Mouse (Mus musculus) intestine, embryonic 16.5 days (tissue): ENCODE results near the gene Cul4a. TPM values are rescaled to one million over a fixed set of nuclear protein-coding genes. Genes with fewer than 3 reads are reported as not detected.

Source experiments
- ATAC-seq: fragments of 200-750 bp; cut with Nextera tagmentation; 2 replicates; pipeline ENCODE4 v1.8.0; 2017; ENCODE audit warnings: moderate TSS enrichment, moderate library complexity
- H3K27ac ChIP-seq: fragments of 300-500 bp; sonication (generic); 2 replicates; pipeline ENCODE4 v1.5.1; 2014; ENCODE audit warnings: mild to moderate bottlenecking, low read length
- H3K27me3 ChIP-seq: fragments of 300-500 bp; sonication (generic); replicated peaks from 2 replicates; pipeline ENCODE4 v1.6.1; 2014; ENCODE audit warnings: low read length, control low read depth, mixed read lengths; ENCODE audit not compliant: control insufficient read depth, insufficient read depth
- H3K36me3 ChIP-seq: fragments of 300-500 bp; sonication (generic); 2 replicates; pipeline ENCODE4 v1.6.1; 2014; ENCODE audit warnings: low read length, control low read depth; ENCODE audit not compliant: control insufficient read depth, insufficient read depth
- H3K4me1 ChIP-seq: fragments of 300-500 bp; sonication (generic); 2 replicates; pipeline ENCODE4 v1.6.1; 2014; ENCODE audit warnings: low read length, control low read depth, mixed read lengths; ENCODE audit not compliant: control insufficient read depth, insufficient read depth
- H3K4me2 ChIP-seq: fragments of 300-500 bp; sonication (generic); 2 replicates; pipeline ENCODE4 v1.6.1; 2014; ENCODE audit warnings: low read depth, low read length, control low read depth
- H3K4me3 ChIP-seq: fragments of 300-500 bp; sonication (generic); 2 replicates; pipeline ENCODE4 v1.5.1; 2014; ENCODE audit warnings: mild to moderate bottlenecking, low read length
- H3K9ac ChIP-seq: fragments of 300-500 bp; sonication (generic); 2 replicates; pipeline ENCODE4 v1.6.1; 2014; ENCODE audit warnings: low read depth, low read length
- H3K9me3 ChIP-seq: fragments of 300-500 bp; sonication (generic); 2 replicates; pipeline ENCODE4 v1.6.1; 2016; ENCODE audit warnings: low read length, control low read depth; ENCODE audit not compliant: control insufficient read depth
- WGBS: fragments of 180-500 bp; shearing (Covaris S2); extraction: QIAGEN DNeasy Blood & Tissue Kit; methylation state at CpG from one replicate; pipeline ENCODE4 v1.1.7; 2014; 5-methylcytosine and 5-hydroxymethylcytosine counted together
- polyA plus RNA-seq: library from polyadenylated mRNA; unstranded; fragments of >200 nt; fragmentation: Nextera tagmentation; extraction: Ambion mirVana; gene quantifications from 2 replicates; pipeline ENCODE4 v1.2.1, GENCODE M21; 2015

The Cul4a gene
- polyA plus RNA-seq, 1 experiment from 2014 or later = 81.5 TPM

DNA sequence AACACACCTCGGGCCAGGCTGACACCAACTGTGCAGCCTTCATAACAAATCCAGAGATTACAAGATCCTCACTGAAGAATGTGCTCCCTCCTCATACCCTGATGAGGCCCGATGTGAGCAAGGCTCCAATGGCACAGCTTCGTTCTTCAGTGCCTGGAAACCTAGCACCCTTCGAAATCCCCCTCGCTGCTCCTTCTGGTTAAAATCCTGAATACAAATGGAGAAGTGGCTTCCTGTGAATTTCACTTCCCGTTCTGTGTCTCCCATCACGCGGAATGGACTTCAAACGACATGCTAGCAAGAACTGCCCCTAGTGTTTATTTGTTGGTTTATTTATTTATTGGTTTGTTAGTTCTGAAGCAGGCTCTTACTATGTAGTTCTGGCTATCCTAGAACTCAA lies 49.9 kb downstream of the Cul4a start:
- Histone ChIP-seq H3K4me2 (no peak overlapping the region), H3K4me1 (peaks cover 6% of the 10 kb centered on the region), H3K27ac (no peak overlapping the region), H3K9ac (no peak overlapping the region), H3K9me3 (no peaks in the 10 kb centered on the region), H3K4me3 (no peak overlapping the region), H3K36me3 (no peaks in the 10 kb centered on the region), H3K27me3 (no peaks in the 10 kb centered on the region)
- no peak for ATAC-seq
- 65% methylated on average over 9 of the region's 9 CpGs for WGBS

DNA sequence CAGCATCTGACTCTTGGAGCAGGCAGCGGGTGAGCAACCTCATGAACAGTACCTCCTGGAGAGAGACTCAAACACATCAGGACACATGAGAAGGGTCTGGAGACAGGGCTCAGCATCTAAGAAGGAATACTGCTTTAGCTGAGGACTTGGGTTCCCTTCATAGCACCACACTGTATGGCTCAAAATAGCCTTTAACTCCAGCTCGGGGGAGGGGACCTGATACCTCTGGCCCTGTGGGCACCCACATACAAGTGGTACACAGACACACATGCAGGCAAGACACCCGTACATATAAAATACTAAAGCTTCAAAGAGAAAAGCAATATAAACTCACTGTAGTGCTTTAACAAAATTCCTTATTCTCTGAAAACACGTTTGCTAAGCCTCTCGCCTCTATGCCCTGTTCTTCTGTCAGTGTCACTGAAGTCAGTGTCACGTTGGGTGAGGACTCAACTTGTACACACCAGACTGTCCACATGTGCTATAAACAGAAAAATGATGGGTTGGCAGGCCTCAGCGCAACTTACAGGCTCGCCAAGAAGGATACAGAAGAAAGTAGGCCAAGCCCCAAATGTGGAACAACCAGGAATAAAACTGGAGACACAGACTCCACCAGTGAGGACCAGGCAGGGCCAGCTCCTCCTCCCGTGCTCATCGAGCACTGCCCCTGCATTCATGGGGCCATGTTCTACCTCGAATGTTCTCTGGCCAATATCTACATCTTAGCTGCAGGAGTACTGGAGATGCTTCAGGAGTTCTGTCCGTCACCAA lies 51.1 kb downstream of the Cul4a start:
- no peak for ATAC-seq
- H3K36me3 ChIP-seq = no peaks in the 10 kb centered on the region
- no peaks in the 10 kb centered on the region for H3K27me3 ChIP-seq
- no peaks in the 10 kb centered on the region for H3K9me3 ChIP-seq
- no peak overlapping the region for H3K4me2 ChIP-seq
- no peak overlapping the region for H3K27ac ChIP-seq
- no peak overlapping the region for H3K4me3 ChIP-seq
- WGBS = 73% methylated on average over 12 of the region's 12 CpGs
- H3K4me1 ChIP-seq = peaks cover 13% of the 10 kb centered on the region
- no peak overlapping the region for H3K9ac ChIP-seq

DNA sequence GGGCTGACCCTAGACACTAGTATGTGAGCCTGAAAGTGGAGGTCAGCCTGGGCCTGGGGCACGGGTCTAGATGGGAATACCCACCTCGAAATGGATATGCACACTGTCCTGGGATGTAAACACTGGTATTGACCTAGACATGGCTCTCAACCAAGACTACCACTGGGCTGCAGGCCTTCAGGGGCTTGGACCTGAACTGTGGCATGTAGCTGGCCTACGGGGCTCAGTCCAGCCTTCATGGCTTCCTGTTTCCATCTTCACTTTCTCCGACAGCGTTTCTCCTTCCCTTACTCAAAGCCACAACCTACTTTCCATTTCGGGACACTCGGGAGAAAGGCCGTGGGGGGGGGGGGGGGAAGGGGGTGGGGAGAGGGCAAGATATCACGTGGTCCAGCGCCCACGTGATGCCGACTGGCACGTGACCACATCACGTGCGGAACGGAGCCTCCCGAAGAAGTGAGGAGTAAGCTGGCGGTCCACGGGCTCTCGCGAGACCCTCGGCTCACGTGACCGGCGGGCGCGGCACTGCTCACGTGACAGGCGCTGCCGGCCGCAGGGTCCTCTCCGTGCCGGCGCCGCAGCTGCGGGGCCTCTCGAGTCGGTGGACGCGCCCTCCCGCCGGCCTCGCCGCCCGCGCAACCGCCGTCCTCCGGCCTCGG lies 53.4 kb downstream of the Cul4a start, which contains the start of gene Lamp1:
TSS of gene Lamp1 (plus strand) at position 444 of the 659 bp plus-strand sequence.
- peak within 1 kb of the TSS; percentile 77 for H3K27ac ChIP-seq

DNA sequence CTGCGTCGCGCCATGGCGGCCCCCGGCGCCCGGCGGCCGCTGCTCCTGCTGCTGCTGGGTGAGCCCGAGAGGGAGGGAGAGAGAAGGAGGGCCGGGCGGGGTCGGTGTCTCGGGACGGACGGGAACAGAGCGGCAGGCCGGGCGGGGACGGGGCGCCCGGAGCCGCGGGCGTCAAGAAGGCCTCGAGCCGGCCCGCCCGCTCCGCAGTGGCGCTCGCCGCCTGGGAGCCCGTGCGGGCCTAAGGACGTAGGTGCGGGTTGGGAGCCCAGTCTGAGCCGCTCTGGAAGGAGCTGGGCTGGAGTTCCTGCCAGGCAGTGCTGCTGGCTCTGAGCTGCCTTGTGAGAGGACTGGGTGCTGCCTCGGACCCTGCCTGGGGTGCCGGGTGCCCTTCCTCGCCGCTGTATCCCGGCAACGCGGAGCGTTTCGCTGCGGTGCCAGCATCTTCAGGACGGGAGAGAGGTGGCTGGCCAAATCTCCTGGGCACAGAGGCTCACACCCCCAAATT lies 54.0 kb downstream of the Cul4a start:
- H3K27me3 ChIP-seq = no peaks in the 10 kb centered on the region
- H3K4me3 ChIP-seq = peak overlapping the region; percentile 99
- H3K4me1 ChIP-seq = peaks cover 19% of the 10 kb centered on the region
- H3K36me3 ChIP-seq = no peaks in the 10 kb centered on the region
- H3K9me3 ChIP-seq = no peaks in the 10 kb centered on the region
- peak; percentile 71 for ATAC-seq
- peak overlapping the region; percentile 77 for H3K27ac ChIP-seq
- WGBS = 0% methylated on average over 36 of the region's 49 CpGs
- peak overlapping the region; percentile 82 for H3K4me2 ChIP-seq
- H3K9ac ChIP-seq = peak overlapping the region; percentile 97

More for the DNA sequence above, 53.4 kb downstream of the Cul4a start, which contains the start of gene Lamp1:
- peak; percentile 95 for ATAC-seq
- Histone ChIP-seq H3K4me3 (peak within 1 kb of the TSS; percentile 99), H3K9ac (peak within 1 kb of the TSS; percentile 97), H3K27me3 (no peaks in the 10 kb centered on the region), H3K4me2 (peak within 1 kb of the TSS; percentile 82), H3K9me3 (no peaks in the 10 kb centered on the region), H3K36me3 (no peaks in the 10 kb centered on the region), H3K4me1 (peaks cover 19% of the 10 kb centered on the region)
- 1% methylated on average over 46 of the region's 50 CpGs for WGBS

DNA sequence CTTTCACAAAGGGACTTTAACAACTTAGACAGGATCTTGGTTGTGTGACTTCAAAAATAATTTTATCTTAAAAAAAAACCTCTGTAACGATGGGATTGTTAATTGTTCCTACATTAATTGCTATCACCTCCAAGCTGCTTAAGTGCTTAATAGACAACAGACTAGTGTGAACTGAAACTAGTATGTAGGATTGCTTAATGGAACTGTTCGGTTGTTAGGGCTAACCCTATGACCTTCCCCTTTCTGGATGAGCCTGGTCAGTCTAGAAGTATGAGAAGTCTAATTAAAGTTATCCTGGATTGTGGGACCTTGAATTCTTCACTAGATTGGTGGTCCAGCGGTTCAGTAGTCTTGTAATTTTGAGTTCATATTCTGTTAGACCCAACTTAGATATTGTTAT lies 55.3 kb downstream of the Cul4a start:
- H3K4me3 ChIP-seq = peak overlapping the region; percentile 99
- no peaks in the 10 kb centered on the region for H3K27me3 ChIP-seq
- no peaks in the 10 kb centered on the region for H3K9me3 ChIP-seq
- H3K27ac ChIP-seq = no peak overlapping the region
- H3K9ac ChIP-seq = peak overlapping the region; percentile 97; the same call in 1 of the 2 replicates
- 81% methylated on average over 3 of the region's 3 CpGs for WGBS
- H3K4me1 ChIP-seq = peaks cover 19% of the 10 kb centered on the region
- ATAC-seq = no peak
- H3K4me2 ChIP-seq = peak overlapping the region; percentile 82
- H3K36me3 ChIP-seq = no peaks in the 10 kb centered on the region

DNA sequence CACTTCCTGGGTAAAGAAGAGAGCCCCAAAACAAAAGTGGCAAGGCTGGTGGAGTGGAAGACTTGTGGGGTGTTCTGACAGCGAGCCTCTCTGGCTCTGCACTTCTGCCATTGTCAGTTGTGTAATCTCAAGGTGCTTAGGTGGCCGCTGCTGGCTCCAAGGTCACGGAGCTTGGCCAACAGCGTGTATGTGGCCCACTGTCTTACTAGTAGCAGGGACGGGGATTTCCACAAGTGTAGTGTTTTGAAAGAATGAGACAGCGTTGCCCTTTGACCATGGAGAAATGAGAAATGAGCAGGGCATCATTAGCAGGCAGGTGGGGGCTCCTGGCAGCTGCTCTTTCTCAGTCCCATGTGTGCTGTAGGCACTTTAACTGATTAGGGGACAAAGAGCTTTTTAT lies 56.7 kb downstream of the Cul4a start:
- 73% methylated on average over 6 of the region's 6 CpGs for WGBS
- no peaks in the 10 kb centered on the region for H3K36me3 ChIP-seq
- H3K4me3 ChIP-seq = peak overlapping the region; percentile 11; the same call in 1 of the 2 replicates
- 0 out of 2 replicates have a peak overlapping the region, but pooled peaks have one; percentile 7 for H3K9ac ChIP-seq
- H3K27ac ChIP-seq = no peak overlapping the region
- H3K27me3 ChIP-seq = no peaks in the 10 kb centered on the region
- H3K4me2 ChIP-seq = peak overlapping the region; percentile 10; the same call in 1 of the 2 replicates
- ATAC-seq = no peak
- peaks cover 19% of the 10 kb centered on the region for H3K4me1 ChIP-seq
- H3K9me3 ChIP-seq = no peaks in the 10 kb centered on the region

DNA sequence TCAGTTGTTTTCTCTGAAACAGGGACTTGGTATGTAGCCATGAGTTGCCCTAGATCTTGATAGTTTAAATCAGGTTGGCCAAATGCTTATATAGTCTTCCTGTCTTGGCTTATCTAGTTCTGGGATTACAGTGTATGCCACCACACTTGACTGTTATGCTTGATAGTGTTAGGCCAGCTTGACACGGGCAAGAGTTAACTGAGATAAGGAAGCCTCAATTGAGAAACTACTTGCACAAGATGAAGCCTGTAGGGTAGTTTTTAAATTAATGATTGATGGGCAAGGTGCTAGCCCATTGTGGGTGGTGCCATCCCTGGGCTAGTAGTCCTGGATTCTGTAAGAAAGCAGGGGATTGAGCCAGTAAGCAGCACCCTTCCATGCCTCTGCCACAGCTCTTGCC lies 58.1 kb downstream of the Cul4a start:
- H3K4me2 ChIP-seq = no peak overlapping the region
- H3K9ac ChIP-seq = no peak overlapping the region
- H3K27me3 ChIP-seq = no peaks in the 10 kb centered on the region
- H3K9me3 ChIP-seq = no peaks in the 10 kb centered on the region
- H3K27ac ChIP-seq = no peak overlapping the region
- no peak overlapping the region for H3K4me3 ChIP-seq
- no peak for ATAC-seq
- WGBS = 62% methylated on average over 1 of the region's 1 CpGs
- H3K4me1 ChIP-seq = peaks cover 18% of the 10 kb centered on the region
- H3K36me3 ChIP-seq = no peaks in the 10 kb centered on the region; the same call in 1 of the 2 replicates

DNA sequence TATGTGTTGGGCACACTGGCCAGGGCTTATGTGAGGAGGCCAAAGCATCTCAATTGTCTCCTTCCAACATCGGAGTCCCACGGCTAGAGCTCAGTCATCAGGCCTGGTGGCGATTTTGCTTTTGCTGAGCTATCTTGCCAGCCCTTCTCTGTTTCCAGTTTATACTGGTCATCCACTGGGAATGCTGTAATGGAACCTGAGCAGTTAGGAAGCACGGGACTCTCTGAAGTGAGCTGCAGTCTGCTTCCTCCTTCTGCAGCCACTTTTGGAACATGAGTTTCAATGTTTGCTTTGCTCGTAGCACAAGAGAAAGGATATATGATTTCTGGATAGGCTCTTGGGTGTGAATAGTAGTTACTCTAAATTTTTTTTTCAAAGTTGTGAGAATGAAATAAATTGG lies 58.9 kb downstream of the Cul4a start:
- WGBS = 85% methylated on average over 5 of the region's 5 CpGs
- H3K4me3 ChIP-seq = no peak overlapping the region
- no peaks in the 10 kb centered on the region for H3K9me3 ChIP-seq
- no peaks in the 10 kb centered on the region; the same call in 1 of the 2 replicates for H3K36me3 ChIP-seq
- peaks cover 17% of the 10 kb centered on the region for H3K4me1 ChIP-seq
- no peak overlapping the region for H3K4me2 ChIP-seq
- H3K27ac ChIP-seq = no peak overlapping the region
- ATAC-seq = no peak
- H3K27me3 ChIP-seq = no peaks in the 10 kb centered on the region
- no peak overlapping the region for H3K9ac ChIP-seq

DNA sequence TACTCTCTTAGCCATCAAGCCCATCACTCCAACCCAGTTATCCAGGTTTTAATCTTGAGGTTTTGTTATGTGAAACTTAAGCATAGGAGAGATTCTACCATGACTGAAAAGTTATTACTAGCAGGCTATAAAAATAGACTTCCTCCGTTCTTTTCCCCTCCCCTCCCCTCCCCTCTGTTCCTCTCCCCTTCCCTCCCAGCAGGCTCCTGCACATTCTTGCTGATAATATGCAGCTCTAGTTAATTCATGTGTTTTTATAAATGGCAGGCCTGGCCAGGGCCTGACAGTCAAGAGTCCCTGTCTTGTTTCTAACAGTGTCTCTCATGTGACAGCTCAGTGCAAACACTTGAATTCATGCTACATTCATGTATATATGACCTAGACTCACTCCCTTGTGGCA lies 65.1 kb downstream of the Cul4a start:
- no peak for ATAC-seq
- 44% methylated on average over 1 of the region's 1 CpGs for WGBS
- no peaks in the 10 kb centered on the region for H3K4me1 ChIP-seq
- H3K27ac ChIP-seq = no peak overlapping the region
- peaks cover 26% of the 10 kb centered on the region for H3K36me3 ChIP-seq
- no peaks in the 10 kb centered on the region for H3K27me3 ChIP-seq
- no peaks in the 10 kb centered on the region for H3K9me3 ChIP-seq
- H3K4me3 ChIP-seq = no peak overlapping the region
- no peak overlapping the region for H3K9ac ChIP-seq
- no peak overlapping the region for H3K4me2 ChIP-seq
